Mouse (Mus musculus) bone marrow, adult 2 months (tissue): ENCODE data around the gene Amer2.

Experiments used
- CTCF ChIP-seq: fragments of 200-500 bp; IDR thresholded peaks from 2 replicates; pipeline ENCODE4 v1.5.1; 2011; ENCODE audit warnings: low read length, control low read depth; ENCODE audit not compliant: control insufficient read depth, insufficient read depth
- POLR2A ChIP-seq: fragments of 200-500 bp; IDR thresholded peaks from 2 replicates; pipeline ENCODE4 v1.6.1; 2011; ENCODE audit warnings: low read depth, mild to moderate bottlenecking, control low read depth, low read length, borderline replicate concordance; ENCODE audit not compliant: control insufficient read depth

- TF ChIP-seq CTCF (no peak), POLR2A (no peak)
Measured at GRCm38 (mm10) chr14:60386591-60387501, 13.8 kb downstream of the Amer2 start.
